Mouse (Mus musculus) G1E (cell line): ENCODE data around the gene AC170998.1.

Experiments
- CTCF ChIP-seq: IDR thresholded peaks from 2 replicates; pipeline ENCODE4 v1.5.1; 2012; ENCODE audit warnings: low read depth, low read length, inconsistent platforms, mixed read lengths
- GATA1 ChIP-seq: IDR thresholded peaks from 2 replicates; pipeline ENCODE4 v1.6.1; 2012; ENCODE audit warnings: borderline replicate concordance, low read length, inconsistent platforms, mixed read lengths
- POLR2AphosphoS5 ChIP-seq: IDR thresholded peaks from 2 replicates; pipeline ENCODE4 v1.6.1; 2012; ENCODE audit warnings: low read depth, low read length, inconsistent platforms; ENCODE audit not compliant: insufficient replicate concordance
- TAL1 ChIP-seq: conservative IDR thresholded peaks from 2 replicates; pipeline ENCODE4 v1.6.1; 2012; ENCODE audit warnings: low read depth, low read length, inconsistent platforms, mixed read lengths

DNA sequence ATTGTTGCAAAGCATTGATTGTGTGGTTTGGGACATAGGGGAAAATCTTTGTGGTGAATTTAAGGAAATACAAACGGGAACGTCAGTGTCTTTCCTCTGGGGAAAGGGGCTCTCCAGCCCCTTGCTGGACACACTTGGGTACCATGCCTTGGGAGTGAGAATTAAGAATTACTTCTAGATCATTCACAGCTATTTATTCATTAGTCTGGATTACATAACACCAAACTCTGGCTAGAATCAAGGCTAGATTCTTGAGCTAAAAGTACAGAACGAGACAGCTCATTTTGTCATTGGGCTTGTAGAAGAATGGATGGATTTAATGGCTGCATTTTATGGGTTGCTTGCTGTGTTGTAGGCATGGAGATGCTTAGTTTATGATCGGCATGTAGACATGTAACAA lies 31.1 kb upstream of the AC170998.1 start:
- no peak for TF ChIP-seq CTCF
- no peak for TF ChIP-seq POLR2AphosphoS5
- TF ChIP-seq GATA1, result no peak
- no peak for TF ChIP-seq TAL1
